Mouse (Mus musculus) heart, adult 2 months (tissue): ENCODE measurements at regions not wholly inside any gene's neighbourhood (a gene's known extent, or its start where the extent isn't known, plus 50 kb on each side); places are given as distances from the start of the nearest gene placed in this dataset.

Source experiments
- EP300 ChIP-seq: fragments of 200-500 bp; IDR thresholded peaks from 2 replicates; pipeline ENCODE4 v1.6.1; 2011; ENCODE audit warnings: low read depth, low read length, control low read depth; ENCODE audit not compliant: insufficient read depth
- POLR2A ChIP-seq: fragments of 200-500 bp; IDR thresholded peaks from 2 replicates; pipeline ENCODE4 v1.6.1; 2011; ENCODE audit warnings: mild to moderate bottlenecking, low read depth, low read length, control low read depth; ENCODE audit not compliant: insufficient read depth

- TF ChIP-seq EP300 (no peak), POLR2A (no peak)
Measured at GRCm38 (mm10) chrX:166694219-166694618, 108.7 kb upstream of the Egfl6 start.
